Mouse (Mus musculus): ENCODE results near the gene Hdgfl3.

DNA sequence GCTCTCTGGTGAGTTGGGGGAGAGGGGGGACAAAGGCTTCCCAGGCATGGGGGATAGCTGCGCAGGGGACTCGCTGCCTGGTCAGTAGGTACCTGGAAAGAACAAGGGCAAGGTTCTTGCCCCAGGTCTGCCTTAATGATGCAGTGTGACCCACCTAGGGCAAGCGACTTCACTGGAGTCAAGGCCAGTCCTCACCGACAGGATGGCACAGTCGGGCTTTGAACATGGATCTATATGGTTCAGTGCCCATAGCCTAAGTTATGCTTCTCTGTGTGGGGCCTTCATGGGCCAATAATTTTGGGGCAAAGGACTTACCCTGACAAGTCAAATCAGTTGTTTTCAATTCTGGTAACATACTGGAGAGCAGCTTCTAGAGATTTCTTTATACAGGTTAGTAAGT is 533 bp upstream of the Hdgfl3 start:
- TF ChIP-seq USF1 (IDR thresholded peaks at IDR 0.05; ENCODE audit: low read depth, low read length) (no peak), CTCF (conservative IDR thresholded peaks at IDR 0.05 in 1 of 2, IDR thresholded peaks at IDR 0.05 in 1 of 2; ENCODE audit: low read depth in 2 of 2, low read length in 2 of 2) (no peak), ZNF384 (IDR thresholded peaks at IDR 0.05; ENCODE audit: low read depth, low read length) (no peak), CHD2 (IDR thresholded peaks at IDR 0.05; ENCODE audit: low read length) (no peak), MAFK (IDR thresholded peaks at IDR 0.05; ENCODE audit: insufficient replicate concordance, low read length) (no peak), POLR2AphosphoS2 (IDR thresholded peaks at IDR 0.05; ENCODE audit: low read depth, low read length) (no peak), EP300 (IDR thresholded peaks at IDR 0.05; ENCODE audit: low read length) (no peak), IRF4 (IDR thresholded peaks at IDR 0.05; ENCODE audit: low read depth, low read length) (no peak), RAD21 (IDR thresholded peaks at IDR 0.05; ENCODE audit: low read depth, low read length) (no peak), TCF12 (IDR thresholded peaks at IDR 0.05; ENCODE audit: low read depth, low read length) (no peak), GABPA (IDR thresholded peaks at IDR 0.05; ENCODE audit: insufficient replicate concordance, low read depth, low read length) (no peak)
